17 mouse cellular contexts compared by ENCODE assay signal in genomic region chr12:104924546-104924945, GRCm38 (mm10). TPM values are rescaled to one million over a fixed set of nuclear protein-coding genes. Genes with fewer than 3 reads are reported as not detected.
A peak's percentile ranks its signal among the peaks of the same experiment; 100 is the strongest.
DNase-seq lines count a peak whose midpoint lies in the region; ATAC-seq and TF ChIP-seq lines count a peak whose summit lies in the region.
"Had no signal": no experiment of that assay in that cellular context is flagged by ENCODE, and none has a peak within 500 bp of the region (broad histone marks: within the 10 kb centered on the region; RNA-seq: fewer than 3 reads in every experiment).

No protein-coding gene starts in this region.

- 58% methylated on average over 3 of the region's 3 CpGs for WGBS in midbrain, embryonic 15.5 days
- 73% methylated on average over 3 of the region's 3 CpGs for WGBS in midbrain, embryonic 16.5 days
- 82% methylated on average over 3 of the region's 3 CpGs for WGBS in stomach, embryonic 16.5 days

- ATAC-seq in midbrain, embryonic 15.5 days (replicated peaks): no peak
- no peak for ATAC-seq in midbrain, embryonic 16.5 days
- ATAC-seq in stomach, embryonic 16.5 days (ENCODE audit: insufficient read depth, low FRiP score): no peak
- ATAC-seq in megakaryocyte-erythroid progenitor cell, adult 5-6 weeks (replicated peaks; ENCODE audit: low FRiP score, low TSS enrichment, poor library complexity, severe bottlenecking): no peak

- no peak overlapping the region for H3K9ac ChIP-seq in midbrain, embryonic 15.5 days
- no peak overlapping the region for H3K9ac ChIP-seq in midbrain, embryonic 16.5 days (ENCODE audit: low read depth, low read length)
- H3K9ac ChIP-seq in stomach, embryonic 16.5 days (ENCODE audit: low read length): no peak overlapping the region
- H3K9ac ChIP-seq: forebrain, embryonic 13.5 days; heart, embryonic 12.5 days; hindbrain, embryonic 14.5 days; lung, embryonic 14.5 days; midbrain, embryonic 12.5 days had no signal

- no peak for TF ChIP-seq POLR2A in embryonic fibroblast, embryonic 13.5 days (IDR thresholded peaks at IDR 0.05; ENCODE audit: low read depth, low read length)

- TF ChIP-seq CTCF in gastrocnemius, adult 2 months (IDR thresholded peaks at IDR 0.05): no peak
- no peak for TF ChIP-seq CTCF in embryonic fibroblast, embryonic 13.5 days (IDR thresholded peaks at IDR 0.05; ENCODE audit: borderline replicate concordance, insufficient read depth, low read length)

- no peaks in the 10 kb centered on the region for H3K36me3 ChIP-seq in midbrain, embryonic 15.5 days (replicated peaks)
- H3K36me3 ChIP-seq in midbrain, embryonic 16.5 days (ENCODE audit: control insufficient read depth, insufficient read depth, low read length): no peaks in the 10 kb centered on the region
- H3K36me3 ChIP-seq in stomach, embryonic 16.5 days (ENCODE audit: control insufficient read depth, insufficient read depth, low read length): no peaks in the 10 kb centered on the region
- H3K36me3 ChIP-seq: heart, embryonic 12.5 days; midbrain, embryonic 12.5 days had no signal

- H3K4me2 ChIP-seq in midbrain, embryonic 15.5 days: no peak overlapping the region
- H3K4me2 ChIP-seq in midbrain, embryonic 16.5 days (ENCODE audit: low read length): no peak overlapping the region
- no peak overlapping the region for H3K4me2 ChIP-seq in stomach, embryonic 16.5 days (ENCODE audit: low read depth, low read length)
- H3K4me2 ChIP-seq: forebrain, embryonic 13.5 days; heart, embryonic 12.5 days; hindbrain, embryonic 14.5 days; midbrain, embryonic 12.5 days had no signal

- peaks cover 25% of the 10 kb centered on the region for H3K4me1 ChIP-seq in midbrain, embryonic 15.5 days
- H3K4me1 ChIP-seq in midbrain, embryonic 16.5 days (ENCODE audit: control insufficient read depth, insufficient read depth, low read length): peaks cover 23% of the 10 kb centered on the region
- peaks cover 4% of the 10 kb centered on the region; the same call in 1 of the 2 replicates for H3K4me1 ChIP-seq in embryonic fibroblast, embryonic 13.5 days (ENCODE audit: control insufficient read depth, insufficient read depth, low read length)
- H3K4me1 ChIP-seq in stomach, embryonic 16.5 days (ENCODE audit: control insufficient read depth, insufficient read depth, low read length): 0 out of 2 replicates have a peak, but pooled peaks cover 6% of the 10 kb centered on the region
- H3K4me1 ChIP-seq: heart, embryonic 12.5 days had no signal

- H3K27me3 ChIP-seq in midbrain, embryonic 15.5 days (replicated peaks): no peaks in the 10 kb centered on the region
- no peaks in the 10 kb centered on the region for H3K27me3 ChIP-seq in midbrain, embryonic 16.5 days (ENCODE audit: control insufficient read depth, insufficient read depth, low read depth, low read length)
- no peaks in the 10 kb centered on the region for H3K27me3 ChIP-seq in stomach, embryonic 16.5 days (ENCODE audit: control insufficient read depth, insufficient read depth, low read length)
- H3K27me3 ChIP-seq: forebrain, embryonic 13.5 days; midbrain, embryonic 12.5 days had no signal

- intact Hi-C loops in gastrocnemius, adult 2 months (cut with DNase I): no loop called here

- no peak for DNase-seq in gastrocnemius, adult 2 months
- no peak for DNase-seq in gastrocnemius, postnatal 10 days
- no peak for DNase-seq in lung, postnatal 25 days (ENCODE audit: low spot score)
- DNase-seq: cerebellum, adult 18-20 months; liver; right cerebral cortex, postnatal 14 days had no signal

- no peaks in the 10 kb centered on the region for H3K9me3 ChIP-seq in midbrain, embryonic 15.5 days
- no peaks in the 10 kb centered on the region for H3K9me3 ChIP-seq in midbrain, embryonic 16.5 days (replicated peaks; ENCODE audit: control insufficient read depth, low read length, poor library complexity, severe bottlenecking)
- no peaks in the 10 kb centered on the region for H3K9me3 ChIP-seq in stomach, embryonic 16.5 days (replicated peaks; ENCODE audit: control insufficient read depth, low read length)
- H3K9me3 ChIP-seq: forebrain, embryonic 13.5 days; heart, embryonic 12.5 days; midbrain, embryonic 12.5 days had no signal

- H3K4me3 ChIP-seq in gastrocnemius, adult 2 months: no peak overlapping the region
- H3K4me3 ChIP-seq in midbrain, embryonic 15.5 days: no peak overlapping the region
- H3K4me3 ChIP-seq in midbrain, embryonic 16.5 days (ENCODE audit: low read depth, low read length): no peak overlapping the region
- no peak overlapping the region for H3K4me3 ChIP-seq in embryonic fibroblast, embryonic 13.5 days (ENCODE audit: insufficient read depth, low read length)
- H3K4me3 ChIP-seq in stomach, embryonic 16.5 days (replicated peaks; ENCODE audit: low read length): no peak overlapping the region
- H3K4me3 ChIP-seq: forebrain, embryonic 13.5 days; heart, embryonic 12.5 days; midbrain, embryonic 12.5 days had no signal

- 0 out of 2 replicates have a peak overlapping the region, but pooled peaks have one; percentile 16 for H3K27ac ChIP-seq in gastrocnemius, adult 2 months
- H3K27ac ChIP-seq in midbrain, embryonic 15.5 days: peak overlapping the region; percentile 70; the same call in 1 of the 2 replicates
- no peak overlapping the region; the same call in 1 of the 2 replicates for H3K27ac ChIP-seq in midbrain, embryonic 16.5 days (ENCODE audit: low read length)
- H3K27ac ChIP-seq in embryonic fibroblast, embryonic 13.5 days (ENCODE audit: insufficient read depth, low read length): peak overlapping the region; percentile 31; the same call in 1 of the 2 replicates
- H3K27ac ChIP-seq in stomach, embryonic 16.5 days (ENCODE audit: low read length): peak overlapping the region; percentile 79
- H3K27ac ChIP-seq: kidney, postnatal 0 days had no signal

RNA-seq across cellular contexts. Expression of gene Clmn, which starts 59.7 kb away (rescaled TPM):
- 1 to 10 TPM; 2.6 to 3.2 TPM for total RNA-seq in gastrocnemius, adult 2 months (2021)
- total RNA-seq in gastrocnemius, postnatal 10 days (2021): 1 to 10 TPM; 4.2 TPM
- 1.4 and 1.7 TPM in 2 replicates for polyA plus RNA-seq in midbrain, embryonic 15.5 days (2015; fragmentation: Nextera tagmentation; extraction: Ambion mirVana)
- polyA plus RNA-seq in midbrain, embryonic 16.5 days (2015; fragmentation: Nextera tagmentation; extraction: Ambion mirVana): 0.97 and 1.7 TPM in 2 replicates
- polyA plus RNA-seq in embryonic fibroblast, embryonic 13.5 days (2011; ENCODE audit: insufficient read length, low read depth, missing spikeins): 6.4 and 8.5 TPM in 2 replicates
- 2.3 and 2.5 TPM in 2 replicates for polyA plus RNA-seq in stomach, embryonic 16.5 days (2015; fragmentation: Nextera tagmentation; extraction: Ambion mirVana)
- not detected in 2 replicates for total RNA-seq in megakaryocyte-erythroid progenitor cell, adult 5-6 weeks (2014; fragmentation: Nextera tagmentation)
- total RNA-seq in megakaryocyte-erythroid progenitor cell, adult 5-6 weeks (2017): not detected in 2 replicates
